Mouse (Mus musculus) kidney, embryonic 16.5 days (tissue): Measurements from ENCODE around the gene Tet3. TPM values are rescaled to one million over a fixed set of nuclear protein-coding genes. Genes with fewer than 3 reads are reported as not detected.

Source experiments
- microRNA-seq: library from miRNA; unstranded; fragments of <30 nt; microRNA quantifications from one replicate; pipeline ENCODE4, GENCODE M21; 2016
- polyA plus RNA-seq: library from polyadenylated mRNA; unstranded; fragments of >200 nt; fragmentation: Nextera tagmentation; extraction: Ambion mirVana; gene quantifications from 2 replicates; pipeline ENCODE4 v1.2.1, GENCODE M21; 2015

Gene Tet3
- polyA plus RNA-seq, 1 experiment from 2014 or later = 48.9 TPM

Small RNA genes lying within 50 kb of the gene (microRNA-seq; reads per million reads assigned to microRNA genes)
- gene Mir6374 = not detected

Other genes starting within 250 kb of the Tet3 start
- 0.72 and 0.91 TPM in 2 replicates for gene Slc4a5, start 239.3 kb downstream of the Tet3 start, polyA plus RNA-seq
- 38.5 and 40.5 TPM in 2 replicates for gene Mthfd2, start 133.2 kb downstream of the Tet3 start, polyA plus RNA-seq
- gene Mob1a, start 133.1 kb downstream of the Tet3 start, polyA plus RNA-seq = 70.0 and 73.8 TPM in 2 replicates
- 136 and 142 TPM in 2 replicates for gene Bola3, start 109.9 kb downstream of the Tet3 start, polyA plus RNA-seq
- 85.8 and 95.8 TPM in 2 replicates for gene Dguok, start 47.9 kb upstream of the Tet3 start, polyA plus RNA-seq
- 21.2 and 182 TPM in 2 replicates for gene Actg2, start 77.2 kb upstream of the Tet3 start, polyA plus RNA-seq
- 28.5 and 29.4 TPM in 2 replicates for gene Stambp, start 113.6 kb upstream of the Tet3 start, polyA plus RNA-seq
- 0.07 TPM in 1 of 2 replicates, not detected in the other for gene Clec4f, start 197.1 kb upstream of the Tet3 start, polyA plus RNA-seq
- gene Cd207, start 218.8 kb upstream of the Tet3 start, polyA plus RNA-seq = not detected in 2 replicates